In genomic region chr1:172325680-172326535, GRCm38 (mm10) we compare ENCODE assay signal across 7 mouse cellular contexts. TPM values are rescaled to one million over a fixed set of nuclear protein-coding genes. Genes with fewer than 3 reads are reported as not detected.
DNase-seq lines count a peak whose midpoint lies in the region; ATAC-seq and TF ChIP-seq lines count a peak whose summit lies in the region.

No protein-coding gene starts in this region.

- 24% methylated on average over 94 of the region's 94 CpGs for WGBS in forebrain, embryonic 12.5 days
- 24% methylated on average over 94 of the region's 94 CpGs for WGBS in hindbrain, postnatal 0 days
- WGBS in limb, embryonic 14.5 days = 27% methylated on average over 75 of the region's 94 CpGs
- 25% methylated on average over 94 of the region's 94 CpGs for WGBS in midbrain, embryonic 13.5 days

- peak; percentile 67 for DNase-seq in T-cell, adult 2 months (ENCODE audit: low spot score)
- DNase-seq in brain, adult 2 months (ENCODE audit: low read depth, low spot score) = peak; percentile 93
- peak; percentile 84 for DNase-seq in hindbrain, postnatal 0 days (ENCODE audit: low spot score)
- no peak for DNase-seq in limb, embryonic 14.5 days (ENCODE audit: low spot score)
- peak; percentile 68 to 72 for DNase-seq in spleen, postnatal 36 days (ENCODE audit: low spot score in 2 of 2)

- peak overlapping the region; percentile 46 for H3K4me3 ChIP-seq in forebrain, embryonic 12.5 days (replicated peaks)
- peak overlapping the region; percentile 45 for H3K4me3 ChIP-seq in hindbrain, postnatal 0 days (ENCODE audit: low read length)
- peak overlapping the region; percentile 43 for H3K4me3 ChIP-seq in limb, embryonic 14.5 days (replicated peaks; ENCODE audit: low read length)
- peak overlapping the region; percentile 46 for H3K4me3 ChIP-seq in midbrain, embryonic 13.5 days (replicated peaks)

- TF ChIP-seq CTCF in hindbrain, postnatal 0 days (IDR thresholded peaks at IDR 0.05; ENCODE audit: low read depth) = peak; percentile 89

- H3K27ac ChIP-seq in forebrain, embryonic 12.5 days = no peak overlapping the region
- no peak overlapping the region for H3K27ac ChIP-seq in hindbrain, postnatal 0 days
- no peak overlapping the region for H3K27ac ChIP-seq in limb, embryonic 14.5 days (replicated peaks; ENCODE audit: low read depth, low read length)
- H3K27ac ChIP-seq in midbrain, embryonic 13.5 days = no peak overlapping the region

- ATAC-seq in forebrain, embryonic 12.5 days (ENCODE audit: low FRiP score) = peak; percentile 30
- peak; percentile 54 for ATAC-seq in hindbrain, postnatal 0 days
- peak; percentile 53; the same call in 1 of the 2 replicates for ATAC-seq in limb, embryonic 14.5 days (ENCODE audit: low FRiP score, low read depth)
- peak; percentile 49 for ATAC-seq in midbrain, embryonic 13.5 days

- peaks cover 8% of the 10 kb centered on the region for H3K36me3 ChIP-seq in forebrain, embryonic 12.5 days (replicated peaks)
- H3K36me3 ChIP-seq in hindbrain, postnatal 0 days (ENCODE audit: insufficient read depth, low read length) = 0 out of 2 replicates have a peak, but pooled peaks cover 3% of the 10 kb centered on the region
- no peaks in the 10 kb centered on the region for H3K36me3 ChIP-seq in limb, embryonic 14.5 days (ENCODE audit: control insufficient read depth, insufficient read depth, low read length)
- H3K36me3 ChIP-seq in midbrain, embryonic 13.5 days = no peaks in the 10 kb centered on the region

- H3K27me3 ChIP-seq in forebrain, embryonic 12.5 days = peaks cover 50% of the 10 kb centered on the region
- no peaks in the 10 kb centered on the region for H3K27me3 ChIP-seq in hindbrain, postnatal 0 days (ENCODE audit: insufficient read depth, low read length)
- H3K27me3 ChIP-seq in limb, embryonic 14.5 days (ENCODE audit: control insufficient read depth, insufficient read depth, low read length) = peaks cover 39% of the 10 kb centered on the region
- H3K27me3 ChIP-seq in midbrain, embryonic 13.5 days = peaks cover 33% of the 10 kb centered on the region

- H3K4me2 ChIP-seq in forebrain, embryonic 12.5 days = peak overlapping the region; percentile 82
- peak overlapping the region; percentile 74 for H3K4me2 ChIP-seq in hindbrain, postnatal 0 days (ENCODE audit: low read depth, low read length)
- peak overlapping the region; percentile 79 for H3K4me2 ChIP-seq in limb, embryonic 14.5 days (replicated peaks; ENCODE audit: low read depth, low read length, severe bottlenecking)
- H3K4me2 ChIP-seq in midbrain, embryonic 13.5 days (replicated peaks) = peak overlapping the region; percentile 64

- H3K9ac ChIP-seq in forebrain, embryonic 12.5 days = peak overlapping the region; percentile 46; the same call in 1 of the 2 replicates
- H3K9ac ChIP-seq in hindbrain, postnatal 0 days (replicated peaks; ENCODE audit: low read length) = 0 out of 2 replicates have a peak overlapping the region, but pooled peaks have one; percentile 45
- H3K9ac ChIP-seq in limb, embryonic 14.5 days (ENCODE audit: low read depth, low read length, severe bottlenecking) = peak overlapping the region; percentile 31; the same call in 1 of the 2 replicates
- peak overlapping the region; percentile 59; the same call in 1 of the 2 replicates for H3K9ac ChIP-seq in midbrain, embryonic 13.5 days (replicated peaks)

- peaks cover 51% of the 10 kb centered on the region for H3K4me1 ChIP-seq in forebrain, embryonic 12.5 days
- peaks cover 8% of the 10 kb centered on the region for H3K4me1 ChIP-seq in hindbrain, postnatal 0 days (ENCODE audit: insufficient read depth, low read length)
- peaks cover 3% of the 10 kb centered on the region; the same call in 1 of the 2 replicates for H3K4me1 ChIP-seq in limb, embryonic 14.5 days (ENCODE audit: control insufficient read depth, insufficient read depth, low read length)
- H3K4me1 ChIP-seq in midbrain, embryonic 13.5 days (replicated peaks) = peaks cover 58% of the 10 kb centered on the region

- no peaks in the 10 kb centered on the region for H3K9me3 ChIP-seq in forebrain, embryonic 12.5 days
- H3K9me3 ChIP-seq in hindbrain, postnatal 0 days (ENCODE audit: low read length) = no peaks in the 10 kb centered on the region
- H3K9me3 ChIP-seq in limb, embryonic 14.5 days (ENCODE audit: control insufficient read depth, low read length) = 0 out of 2 replicates have a peak, but pooled peaks cover 3% of the 10 kb centered on the region
- H3K9me3 ChIP-seq in midbrain, embryonic 13.5 days = no peaks in the 10 kb centered on the region

- no peak for TF ChIP-seq POLR2A in limb, embryonic 14.5 days (IDR thresholded peaks at IDR 0.05; ENCODE audit: borderline replicate concordance, extremely low read depth, insufficient read depth, insufficient read length)

RNA-seq across cellular contexts. Expression of gene Kcnj9, which starts 3.2 kb away (rescaled TPM):
- 2.5 and 2.8 TPM in 2 replicates for polyA plus RNA-seq in forebrain, embryonic 12.5 days (2016; fragmentation: Nextera tagmentation; extraction: Ambion mirVana)
- total RNA-seq in hindbrain, postnatal 0 days (2014; rRNA removed) = 8.0 and 9.8 TPM in 2 replicates
- polyA plus RNA-seq in hindbrain, postnatal 0 days (2015; fragmentation: Nextera tagmentation; extraction: Ambion mirVana) = 3.6 and 4.2 TPM in 2 replicates
- polyA plus RNA-seq in limb, embryonic 14.5 days (2012; rRNA removed) = 0.01 and 0.08 TPM in 2 replicates
- not detected in 2 replicates for polyA plus RNA-seq in limb, embryonic 14.5 days (2014; fragmentation: Nextera tagmentation; extraction: Ambion mirVana)
- 3.6 and 3.9 TPM in 2 replicates for polyA plus RNA-seq in midbrain, embryonic 13.5 days (2015; fragmentation: Nextera tagmentation; extraction: Ambion mirVana)

RNA-seq across cellular contexts. Expression of gene Kcnj10, which starts 15.1 kb away (rescaled TPM):
- polyA plus RNA-seq in forebrain, embryonic 12.5 days (2016; fragmentation: Nextera tagmentation; extraction: Ambion mirVana) = 0.93 and 1.2 TPM in 2 replicates
- 8.6 and 10.0 TPM in 2 replicates for total RNA-seq in hindbrain, postnatal 0 days (2014; rRNA removed)
- 5.4 and 5.6 TPM in 2 replicates for polyA plus RNA-seq in hindbrain, postnatal 0 days (2015; fragmentation: Nextera tagmentation; extraction: Ambion mirVana)
- polyA plus RNA-seq in limb, embryonic 14.5 days (2012; rRNA removed) = 0.14 and 0.18 TPM in 2 replicates
- 0.03 and 0.12 TPM in 2 replicates for polyA plus RNA-seq in limb, embryonic 14.5 days (2014; fragmentation: Nextera tagmentation; extraction: Ambion mirVana)
- polyA plus RNA-seq in midbrain, embryonic 13.5 days (2015; fragmentation: Nextera tagmentation; extraction: Ambion mirVana) = 0.98 TPM in 2 replicates

RNA-seq across cellular contexts. Expression of gene Atp1a2, which starts 28.0 kb away (rescaled TPM):
- polyA plus RNA-seq in forebrain, embryonic 12.5 days (2016; fragmentation: Nextera tagmentation; extraction: Ambion mirVana) = 9.5 and 10.8 TPM in 2 replicates
- 546 and 572 TPM in 2 replicates for total RNA-seq in hindbrain, postnatal 0 days (2014; rRNA removed)
- 119 and 123 TPM in 2 replicates for polyA plus RNA-seq in hindbrain, postnatal 0 days (2015; fragmentation: Nextera tagmentation; extraction: Ambion mirVana)
- 11.3 and 13.5 TPM in 2 replicates for polyA plus RNA-seq in limb, embryonic 14.5 days (2012; rRNA removed)
- 1.7 and 1.8 TPM in 2 replicates for polyA plus RNA-seq in limb, embryonic 14.5 days (2014; fragmentation: Nextera tagmentation; extraction: Ambion mirVana)
- 25.3 and 25.8 TPM in 2 replicates for polyA plus RNA-seq in midbrain, embryonic 13.5 days (2015; fragmentation: Nextera tagmentation; extraction: Ambion mirVana)

RNA-seq across cellular contexts. Expression of gene Pigm, which starts 50.4 kb away (rescaled TPM):
- polyA plus RNA-seq in forebrain, embryonic 12.5 days (2016; fragmentation: Nextera tagmentation; extraction: Ambion mirVana) = 10.9 and 11.5 TPM in 2 replicates
- 12.2 and 14.7 TPM in 2 replicates for total RNA-seq in hindbrain, postnatal 0 days (2014; rRNA removed)
- polyA plus RNA-seq in hindbrain, postnatal 0 days (2015; fragmentation: Nextera tagmentation; extraction: Ambion mirVana) = 2.7 and 3.0 TPM in 2 replicates
- polyA plus RNA-seq in limb, embryonic 14.5 days (2012; rRNA removed) = 9.6 and 11.8 TPM in 2 replicates
- 6.7 and 7.6 TPM in 2 replicates for polyA plus RNA-seq in limb, embryonic 14.5 days (2014; fragmentation: Nextera tagmentation; extraction: Ambion mirVana)
- 4.9 and 5.7 TPM in 2 replicates for polyA plus RNA-seq in midbrain, embryonic 13.5 days (2015; fragmentation: Nextera tagmentation; extraction: Ambion mirVana)
